Mouse (Mus musculus): ENCODE measurements around the gene Vps53.

Vps53 gene

GRCm38 (mm10) chr11:76168976-76169375 lies 10.5 kb downstream of the Vps53 start:
- DNase-seq (ENCODE audit: low read depth, low spot score): no peak

- peak; percentile 45 for DNase-seq (ENCODE audit: low read depth, low spot score)
These were observed 12.2 kb downstream of the Vps53 start for GRCm38 (mm10) chr11:76167079-76167765.

- no peak for DNase-seq (ENCODE audit: low read depth, low spot score)
These were observed 12.8 kb downstream of the Vps53 start for GRCm38 (mm10) chr11:76166657-76167056.

- no peak for DNase-seq (ENCODE audit: low read depth, low spot score)
These were observed 19.2 kb downstream of the Vps53 start for GRCm38 (mm10) chr11:76160251-76160650.

- DNase-seq (ENCODE audit: low read depth, low spot score): no peak
These were observed 21.1 kb downstream of the Vps53 start for GRCm38 (mm10) chr11:76158375-76158774.

DNA sequence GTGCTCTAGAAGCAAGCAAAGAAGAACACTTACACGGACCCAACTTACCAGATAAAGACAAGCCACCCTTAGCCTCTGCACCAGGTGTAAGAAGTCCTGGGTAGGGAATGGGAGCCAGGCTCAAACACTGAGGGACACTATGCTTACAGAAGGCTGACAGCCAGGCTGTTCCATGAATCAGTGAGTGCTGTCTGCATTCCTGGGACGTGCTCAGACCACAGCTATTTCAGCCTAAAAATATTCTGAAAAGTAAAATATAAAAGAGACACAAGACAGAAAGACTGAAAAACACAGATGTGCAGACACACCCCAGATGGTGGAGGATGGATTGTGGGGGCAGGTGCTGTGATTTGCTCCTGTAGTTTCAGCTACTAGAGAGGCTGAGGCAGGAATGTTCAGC lies 24.6 kb downstream of the Vps53 start:
- no peak for DNase-seq (ENCODE audit: low read depth, low spot score)

GRCm38 (mm10) chr11:76154200-76154599 lies 25.2 kb downstream of the Vps53 start:
- DNase-seq (ENCODE audit: low read depth, low spot score): no peak

- DNase-seq (ENCODE audit: low read depth, low spot score): no peak
These were observed 26.1 kb downstream of the Vps53 start for GRCm38 (mm10) chr11:76153236-76153951.

DNA sequence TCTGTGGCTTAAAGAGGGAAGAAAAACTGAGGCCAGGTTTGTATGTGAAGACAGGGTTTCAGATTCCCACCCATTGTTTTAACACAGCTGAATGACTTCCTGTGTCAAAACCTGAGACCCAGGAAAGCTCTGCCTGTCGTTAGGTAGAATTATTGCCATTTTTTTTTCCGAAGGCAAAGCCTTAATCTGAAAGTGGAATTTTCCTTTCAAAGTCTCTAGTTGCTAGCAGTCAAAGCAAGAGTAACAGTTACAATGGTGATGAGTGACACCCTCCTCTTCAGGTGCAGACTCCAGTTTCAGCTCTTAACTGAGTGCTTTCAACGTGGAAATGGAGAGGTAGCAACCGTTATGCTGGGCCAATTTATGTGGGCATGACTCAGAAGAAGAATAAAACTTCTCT lies 28.5 kb downstream of the Vps53 start:
- peak; percentile 20 for DNase-seq (ENCODE audit: low read depth, low spot score)

DNA sequence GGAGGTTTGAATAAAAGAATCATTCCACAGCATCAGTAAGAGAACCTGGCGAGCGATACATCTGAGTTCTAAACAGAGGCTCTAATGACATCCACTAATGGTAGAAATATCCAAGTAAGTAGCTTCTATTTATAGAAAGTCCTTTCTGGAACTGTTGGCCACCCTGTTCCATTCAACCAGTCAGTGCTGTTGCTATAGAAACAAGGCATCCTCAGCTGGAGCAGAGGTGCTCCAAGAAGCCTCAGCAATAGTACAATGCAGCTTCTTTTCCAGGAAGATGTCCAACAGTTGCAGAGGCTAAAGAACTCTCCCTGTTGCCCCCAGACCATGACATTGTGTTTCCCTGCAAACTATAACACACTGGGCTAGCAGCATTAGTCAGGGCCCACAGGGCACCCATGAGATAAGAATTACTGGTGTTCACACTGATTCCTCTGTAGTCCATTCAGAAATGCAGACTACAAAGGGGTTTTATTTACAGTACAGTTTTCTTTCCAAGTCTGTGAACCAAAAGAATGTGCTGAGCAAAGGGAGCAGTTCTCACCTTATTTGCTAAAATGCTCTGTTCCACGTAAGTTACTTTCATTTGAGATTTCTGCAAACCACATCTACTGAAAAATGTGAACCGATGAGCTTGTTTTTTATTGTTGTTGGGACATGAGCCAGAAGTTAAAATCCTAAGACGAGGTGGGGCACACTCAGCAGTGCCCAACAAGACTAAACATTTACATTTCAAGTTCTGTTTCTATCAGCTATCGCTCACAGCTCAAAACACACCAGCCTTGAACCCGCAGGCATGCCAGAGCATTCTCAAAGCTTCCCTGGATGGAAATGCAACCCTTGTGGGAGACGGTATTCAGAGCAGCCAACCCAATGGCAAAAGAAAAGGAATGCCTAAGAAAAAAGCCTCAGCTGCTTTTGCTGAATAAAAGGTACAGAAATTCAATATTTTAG lies 31.1 kb downstream of the Vps53 start:
- DNase-seq (ENCODE audit: low read depth, low spot score): no peak

- DNase-seq (ENCODE audit: low read depth, low spot score): no peak
These were observed 33.0 kb downstream of the Vps53 start for GRCm38 (mm10) chr11:76146187-76147010.

- no peak for DNase-seq (ENCODE audit: low read depth, low spot score)
These were observed 34.3 kb downstream of the Vps53 start for GRCm38 (mm10) chr11:76145169-76145568.

GRCm38 (mm10) chr11:76144386-76144785 lies 35.1 kb downstream of the Vps53 start:
- DNase-seq (ENCODE audit: low read depth, low spot score): no peak

DNA sequence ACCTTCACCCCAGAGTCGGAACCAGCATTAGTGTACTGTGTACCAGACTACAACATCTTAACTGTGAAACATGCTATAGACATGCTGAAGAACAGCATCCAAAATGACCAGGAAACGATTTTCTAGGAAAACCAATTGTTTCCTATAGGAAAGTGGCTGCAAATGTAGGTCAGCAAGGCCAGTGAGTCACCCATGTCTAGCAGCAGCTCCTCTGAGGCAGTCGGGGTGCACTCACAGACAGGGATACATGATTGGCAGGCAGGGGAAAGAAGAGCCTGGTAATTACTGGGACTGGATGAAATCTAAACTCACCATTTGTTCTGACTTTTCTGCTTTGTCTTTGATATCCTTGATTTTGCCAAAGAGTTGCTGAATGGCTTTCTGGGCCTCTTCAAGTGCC lies 41.5 kb downstream of the Vps53 start:
- DNase-seq (ENCODE audit: low read depth, low spot score): no peak

DNA sequence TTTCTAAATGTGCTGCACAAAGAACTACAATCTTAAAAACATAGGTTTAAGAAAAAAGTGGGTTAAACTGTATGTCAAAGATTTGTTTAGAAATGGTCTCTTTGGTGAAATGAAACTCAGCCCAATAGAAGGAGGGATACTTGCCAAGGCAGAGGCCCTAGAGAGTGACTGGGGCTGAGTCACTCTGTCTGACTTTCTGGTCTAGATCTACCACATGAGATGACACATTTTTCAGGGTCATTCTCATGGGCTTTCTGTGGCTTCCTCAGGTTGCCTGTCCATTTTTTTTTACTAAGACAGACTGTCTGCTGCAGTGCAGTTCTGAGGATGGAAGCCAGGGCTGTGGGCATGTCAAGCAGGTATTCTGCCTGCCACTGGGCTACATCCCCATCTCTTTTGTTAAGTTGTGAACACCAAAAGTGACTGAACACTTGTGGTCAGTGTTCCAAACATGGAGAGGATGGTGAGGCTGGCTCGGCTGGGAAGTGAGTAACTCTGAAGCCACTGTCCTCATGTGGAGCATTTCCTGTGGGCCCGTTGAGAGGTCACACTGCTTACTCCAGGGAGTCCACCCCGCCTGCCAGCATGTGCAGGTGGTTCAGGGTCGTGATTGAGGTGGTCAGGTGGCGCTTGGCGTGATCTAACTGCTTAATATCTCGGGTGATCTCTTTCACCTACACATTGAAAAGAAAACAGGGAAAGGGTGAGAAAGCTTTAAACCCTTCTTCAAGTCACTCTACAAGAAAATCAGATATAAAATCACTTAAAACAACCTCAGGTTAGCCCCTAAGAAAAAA lies 43.6 kb downstream of the Vps53 start:
- no peak for DNase-seq (ENCODE audit: low read depth, low spot score)

GRCm38 (mm10) chr11:76130859-76131258 lies 48.6 kb downstream of the Vps53 start:
- no peak for DNase-seq (ENCODE audit: low read depth, low spot score)

GRCm38 (mm10) chr11:76125386-76125785 lies 54.1 kb downstream of the Vps53 start:
- no peak for DNase-seq (ENCODE audit: low read depth, low spot score)

DNA sequence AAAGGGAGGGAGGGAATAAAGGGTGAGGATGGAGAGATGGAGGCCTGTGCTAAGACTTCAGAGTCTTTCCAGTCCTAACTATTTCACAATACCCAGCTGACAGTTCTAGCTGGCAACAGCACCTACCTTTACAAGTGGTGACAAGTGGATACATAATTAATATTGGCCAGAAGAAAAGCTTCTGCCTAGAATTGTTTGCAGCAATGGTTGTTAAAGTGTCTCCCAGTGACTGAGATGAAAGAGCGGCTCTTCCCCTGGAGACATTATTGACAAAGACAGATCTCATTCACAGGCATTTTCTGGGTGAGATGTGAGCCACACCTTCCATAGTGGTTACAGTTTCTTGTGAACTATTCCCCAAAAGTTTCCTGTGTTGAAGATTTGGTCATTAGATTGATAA lies 55.9 kb downstream of the Vps53 start:
- no peak for DNase-seq (ENCODE audit: low read depth, low spot score)

DNA sequence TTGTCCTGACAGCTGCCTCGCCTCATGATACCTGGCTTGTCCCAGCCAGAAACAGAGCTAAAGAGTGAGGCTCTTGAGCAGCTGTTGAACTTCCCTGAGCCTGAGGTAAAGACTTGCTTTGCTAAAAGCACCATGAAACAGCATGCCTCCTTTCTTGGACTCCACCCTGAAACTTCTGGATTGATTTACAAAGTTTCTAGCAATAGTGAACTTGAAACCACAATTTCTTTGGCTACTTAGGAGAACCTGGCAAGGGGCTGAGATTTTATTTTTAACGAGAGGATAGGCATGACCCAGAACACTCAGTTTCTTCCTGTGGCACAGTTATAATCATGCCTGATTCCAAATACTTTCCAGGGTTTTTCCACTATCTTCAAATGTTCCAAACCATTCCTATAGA lies 56.9 kb downstream of the Vps53 start:
- no peak for DNase-seq (ENCODE audit: low read depth, low spot score)

- no peak for DNase-seq (ENCODE audit: low read depth, low spot score)
These were observed 58.4 kb downstream of the Vps53 start for GRCm38 (mm10) chr11:76121086-76121485.

Measured in ES-CJ7 (cell line).